Mouse (Mus musculus) hematopoietic stem cell, adult 5-6 weeks (primary cell): ENCODE data around the gene Lrrc8c. TPM values are rescaled to one million over a fixed set of nuclear protein-coding genes. Genes with fewer than 3 reads are reported as not detected.

Source experiments
- ATAC-seq, 2 experiments: fragments of 125-278 bp in 1 of 2; replicated peaks in 1 of 2; 2 replicates each; pipeline ENCODE4 v1.8.0; 2016 to 2017; ENCODE audit warnings: inconsistent platforms in 2 of 2, mild to moderate bottlenecking in 2 of 2, moderate number of reproducible peaks in 2 of 2, low read depth in 1 of 2, moderate TSS enrichment in 1 of 2; ENCODE audit not compliant: low FRiP score in 2 of 2, poor library complexity in 2 of 2, severe bottlenecking in 2 of 2, insufficient read depth in 1 of 2, low TSS enrichment in 1 of 2
- total RNA-seq: library from RNA; stranded (forward); fragments of 172-1452, 232-1000 nt; gene quantifications from 2 replicates; pipeline ENCODE4 v1.2.3, GENCODE M21; 2017

Gene Lrrc8c
- total RNA-seq, 1 experiment from 2014 or later: 17.3 TPM

GRCm38 (mm10) chr5:105498429-105499000 lies 20.7 kb upstream of the Lrrc8c start:
- no peak for ATAC-seq

GRCm38 (mm10) chr5:105499396-105499795 lies 19.8 kb upstream of the Lrrc8c start:
- no peak for ATAC-seq

- peak; percentile 38 to 54; a peak in 3 of 4 replicates for ATAC-seq
Measured at GRCm38 (mm10) chr5:105500132-105501121, 18.8 kb upstream of the Lrrc8c start.

- no peak for ATAC-seq
Measured at GRCm38 (mm10) chr5:105501136-105501535, 18.1 kb upstream of the Lrrc8c start.

- ATAC-seq: no peak
Measured at GRCm38 (mm10) chr5:105508813-105509212, 10.4 kb upstream of the Lrrc8c start.

GRCm38 (mm10) chr5:105512297-105512696 lies 6.9 kb upstream of the Lrrc8c start:
- ATAC-seq: no peak

- 0 out of 4 replicates have a peak, but pooled peaks of 1 of the 2 experiments have one; percentile 18 for ATAC-seq
Measured at GRCm38 (mm10) chr5:105515532-105515931, 3.7 kb upstream of the Lrrc8c start.

GRCm38 (mm10) chr5:105516290-105516689 lies 2.9 kb upstream of the Lrrc8c start:
- ATAC-seq: no peak

GRCm38 (mm10) chr5:105517992-105518625 lies 1.1 kb upstream of the Lrrc8c start:
- ATAC-seq: no peak

- peak; percentile 8 to 27 for ATAC-seq
Measured at GRCm38 (mm10) chr5:105518626-105519095, 527 bp upstream of the Lrrc8c start.

- ATAC-seq: no peak
Measured at GRCm38 (mm10) chr5:105519976-105520300, 750 bp downstream of the Lrrc8c start.

- ATAC-seq: no peak
Measured at GRCm38 (mm10) chr5:105520442-105520965, 1.3 kb downstream of the Lrrc8c start.

GRCm38 (mm10) chr5:105523452-105523851 lies 4.3 kb downstream of the Lrrc8c start:
- no peak for ATAC-seq

GRCm38 (mm10) chr5:105525004-105525403 lies 5.8 kb downstream of the Lrrc8c start:
- ATAC-seq: no peak

GRCm38 (mm10) chr5:105526107-105526645 lies 7.0 kb downstream of the Lrrc8c start:
- no peak for ATAC-seq

GRCm38 (mm10) chr5:105526766-105527165 lies 7.6 kb downstream of the Lrrc8c start:
- ATAC-seq: no peak

GRCm38 (mm10) chr5:105527477-105528331 lies 8.5 kb downstream of the Lrrc8c start:
- no peak; a peak in 1 of 4 replicates for ATAC-seq
